Mouse (Mus musculus): ENCODE data around the gene Zfp296.

DNA sequence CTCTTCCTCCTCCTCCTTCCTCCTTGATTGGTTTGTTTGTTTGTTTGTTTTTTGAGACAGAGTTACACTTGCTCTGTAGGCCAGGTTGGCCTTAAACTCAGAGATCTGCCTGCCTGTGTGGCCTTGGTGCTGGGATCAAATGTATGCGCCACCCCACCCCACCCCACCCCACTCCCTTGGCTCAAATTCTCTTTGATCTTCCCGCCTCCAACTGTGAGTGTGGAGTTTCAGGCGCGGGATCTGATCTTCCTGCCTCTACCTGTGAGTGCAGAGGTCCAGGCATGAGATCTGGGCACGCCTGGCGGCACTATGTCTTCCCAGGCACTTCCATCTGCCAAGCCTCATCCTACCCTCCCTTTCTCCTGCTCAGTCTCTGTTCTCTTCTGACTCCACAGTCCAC is 45.2 kb downstream of the Zfp296 start:
- TF ChIP-seq CTCF (IDR thresholded peaks at IDR 0.05; ENCODE audit: insufficient read depth, low read depth, low read length), result no peak
- TF ChIP-seq POLR2A (IDR thresholded peaks at IDR 0.05; ENCODE audit: insufficient read depth, low read depth, low read length), result no peak
